Mouse (Mus musculus) mesoderm, embryonic 11.5 days (tissue): ENCODE results near the gene Pigz.
"Not testable (repeated sequence)": the region's sequence is repeated elsewhere in the genome, so short reads cannot be mapped to it uniquely, and the experiment has no call there.

Experiments
- DNase-seq: peaks from one replicate; pipeline ENCODE4 v3.0.0-alpha.2; 2012; ENCODE audit warnings: low read depth, low spot score

The Pigz gene

DNA sequence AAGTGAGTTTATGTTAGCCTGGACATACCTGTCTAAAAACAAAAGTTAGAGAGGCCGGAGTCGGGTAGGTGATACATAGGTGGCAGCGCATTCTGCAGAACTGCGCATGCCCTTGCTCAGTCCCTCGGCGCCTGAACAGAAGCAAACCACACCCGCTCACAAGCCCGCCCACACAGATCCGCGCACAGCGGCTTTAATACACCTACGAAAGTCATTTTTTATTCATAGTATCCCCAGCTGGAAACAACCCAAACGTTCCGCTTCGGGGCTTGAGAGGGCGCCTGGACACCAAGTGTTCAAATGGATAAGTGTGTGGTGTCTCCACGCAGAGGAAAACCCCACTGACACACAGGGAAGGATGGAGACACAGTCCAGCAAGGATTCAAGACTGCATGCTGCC is 2.3 kb upstream of the Pigz start:
- no peak for DNase-seq

- DNase-seq: peak; percentile 26
These were observed 1.4 kb upstream of the Pigz start for GRCm38 (mm10) chr16:31932255-31932654.

GRCm38 (mm10) chr16:31932840-31933697 is 582 bp upstream of the Pigz start:
- peak; percentile 96 for DNase-seq

DNA sequence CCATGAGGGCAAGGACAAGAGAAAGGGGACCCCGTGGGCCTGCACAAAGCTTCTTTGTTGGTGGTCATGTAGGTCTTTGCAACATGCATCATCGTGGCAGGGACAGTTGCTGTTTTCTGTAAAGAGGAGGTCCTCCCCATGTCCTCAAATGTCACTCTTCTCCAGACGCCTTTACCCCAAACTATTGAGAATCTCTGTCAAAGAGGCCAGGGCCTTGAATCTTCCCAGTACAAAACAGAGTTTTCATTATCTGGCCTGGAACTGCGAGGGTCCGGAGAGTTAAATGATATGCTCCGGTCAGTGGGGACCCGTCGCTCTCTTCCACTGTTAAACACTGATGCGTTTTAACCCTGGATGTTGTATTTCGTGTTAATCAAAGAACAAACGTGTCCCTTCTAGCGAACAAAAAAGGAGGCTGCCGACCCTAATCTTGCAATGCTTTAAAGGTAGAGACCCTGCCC is 929 bp downstream of the Pigz start:
- no peak for DNase-seq

DNA sequence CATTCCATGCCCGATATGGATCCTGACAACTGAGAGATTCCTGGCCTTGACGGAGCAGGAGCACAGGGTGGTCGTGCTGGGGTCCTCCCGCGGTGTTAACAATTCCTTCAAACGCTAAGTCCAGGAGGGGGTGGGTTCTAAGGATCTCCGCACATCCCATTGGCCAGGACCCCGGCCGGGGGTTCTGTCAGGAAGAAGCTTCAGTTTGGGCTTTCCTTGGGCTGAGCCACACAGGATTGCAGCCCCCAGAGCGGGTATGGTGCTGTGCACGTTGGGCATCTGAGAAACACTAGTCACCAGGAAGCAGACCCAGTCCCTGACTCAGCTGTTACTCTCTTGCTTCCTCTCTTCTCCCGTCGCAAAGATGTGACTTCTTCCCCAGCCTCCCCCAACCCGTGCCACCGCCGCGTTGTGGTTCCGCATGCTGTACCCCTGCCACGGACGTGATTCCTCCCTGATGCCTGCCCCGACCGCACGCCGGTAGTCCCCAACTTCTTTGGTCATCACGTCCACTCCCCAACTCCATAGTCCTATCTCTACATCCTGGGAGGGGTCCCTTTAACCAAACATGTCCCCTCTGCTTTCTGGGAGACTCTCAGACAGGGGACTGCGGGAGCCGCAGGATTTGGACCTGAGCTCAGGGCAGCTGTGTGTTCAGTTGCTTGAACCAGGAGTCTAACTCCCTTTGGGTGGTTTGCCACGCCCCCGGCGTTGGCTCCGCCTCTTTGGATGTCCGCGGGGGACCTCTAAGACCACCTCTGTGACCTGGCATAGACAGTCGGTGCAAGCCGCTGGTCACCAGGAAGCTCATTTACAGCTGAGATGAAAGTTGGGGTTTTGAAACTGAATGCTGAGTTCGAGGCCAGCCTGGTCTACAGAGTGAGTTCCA is 1.7 kb downstream of the Pigz start:
- DNase-seq: peak; percentile 28

DNA sequence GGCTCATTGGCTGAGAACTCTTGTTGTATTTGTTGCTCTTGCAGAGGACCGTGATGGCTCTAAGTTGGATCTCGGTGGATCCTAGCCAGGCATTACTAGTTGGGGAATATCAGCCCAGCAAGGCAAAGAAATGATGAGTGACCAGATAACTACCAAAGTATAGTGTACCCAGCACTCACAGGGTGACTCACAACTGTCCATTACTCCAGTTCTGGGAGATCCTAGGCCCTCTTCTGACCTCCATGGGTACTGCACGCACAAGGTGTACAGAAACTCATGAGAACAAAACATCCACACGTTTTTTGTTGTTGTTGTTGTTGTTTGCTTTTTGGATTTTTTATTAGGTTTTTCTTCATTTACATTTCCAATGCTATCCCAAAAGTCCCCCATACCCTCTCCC is 2.9 kb downstream of the Pigz start:
- no peak for DNase-seq

GRCm38 (mm10) chr16:31938856-31939255 is 5.2 kb downstream of the Pigz start:
- no peak for DNase-seq

- no peak for DNase-seq
These were observed 6.9 kb downstream of the Pigz start for GRCm38 (mm10) chr16:31940586-31940985.

GRCm38 (mm10) chr16:31943980-31944379 is 10.3 kb downstream of the Pigz start:
- DNase-seq: peak; percentile 75

DNA sequence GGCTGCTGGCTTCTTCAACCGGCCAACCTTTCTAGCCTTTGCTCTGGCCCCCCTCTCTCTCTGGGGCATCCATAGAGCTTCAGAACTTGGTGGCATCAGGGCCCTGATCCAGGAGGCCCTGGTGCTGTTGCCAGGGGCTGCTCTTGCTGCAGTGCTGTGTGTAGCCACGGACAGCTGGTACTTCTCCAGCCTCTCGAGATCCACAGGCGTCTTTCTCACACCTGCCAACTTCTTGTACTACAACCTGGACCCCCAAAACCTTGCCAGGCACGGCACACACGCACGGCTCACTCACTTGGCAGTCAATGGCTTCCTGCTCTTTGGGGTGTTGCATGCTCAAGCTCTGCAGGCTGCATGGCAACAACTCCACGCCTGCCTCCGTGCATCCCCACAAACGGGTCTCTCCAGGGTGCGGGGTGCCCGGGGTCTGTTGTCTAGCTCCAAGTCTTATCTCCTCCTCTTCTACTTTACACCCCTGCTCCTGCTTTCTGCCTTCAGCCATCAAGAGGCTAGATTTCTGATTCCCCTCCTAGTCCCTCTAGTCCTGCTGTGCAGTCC is 11.1 kb downstream of the Pigz start:
- DNase-seq: no peak

DNA sequence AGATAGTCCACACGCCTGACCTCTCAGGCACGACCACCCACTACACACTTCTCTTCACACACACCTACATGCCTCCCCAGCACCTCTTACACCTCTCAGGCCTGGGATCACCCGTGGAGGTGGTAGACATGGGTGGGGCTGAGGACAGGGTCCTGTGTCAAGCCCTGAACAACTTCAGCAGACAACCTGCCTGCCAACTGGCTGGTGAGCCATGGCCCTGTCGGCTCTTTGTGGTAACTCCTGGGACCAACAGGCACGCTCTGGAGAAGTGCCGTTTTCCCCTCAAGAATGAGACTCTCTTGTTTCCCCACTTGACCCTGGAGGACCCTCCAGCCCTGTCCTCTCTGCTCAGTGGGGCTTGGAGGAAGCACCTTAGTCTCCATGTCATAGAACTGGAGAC is 11.7 kb downstream of the Pigz start:
- DNase-seq: no peak

- DNase-seq: not testable (repeated sequence)
These were observed 12.3 kb downstream of the Pigz start for GRCm38 (mm10) chr16:31945986-31946385.

DNA sequence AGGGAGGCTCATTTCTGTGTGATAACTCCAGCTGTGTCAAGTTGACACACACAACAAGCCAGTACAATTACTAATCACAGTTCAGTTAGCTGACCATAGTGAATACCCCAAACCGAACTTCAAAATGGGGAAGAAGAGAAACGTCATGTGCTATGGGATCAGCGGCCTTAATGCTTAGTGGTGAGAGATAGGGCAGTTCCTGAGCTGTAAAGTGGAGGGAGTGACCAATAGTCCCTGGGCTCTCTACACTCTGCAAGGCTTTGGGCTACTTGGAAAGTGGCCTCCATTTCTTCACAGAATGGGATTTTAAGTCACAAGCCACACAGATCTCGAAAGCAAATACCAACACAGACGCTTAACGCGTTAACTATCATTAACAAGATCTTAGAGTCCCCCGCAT is 13.7 kb downstream of the Pigz start:
- no peak for DNase-seq

DNA sequence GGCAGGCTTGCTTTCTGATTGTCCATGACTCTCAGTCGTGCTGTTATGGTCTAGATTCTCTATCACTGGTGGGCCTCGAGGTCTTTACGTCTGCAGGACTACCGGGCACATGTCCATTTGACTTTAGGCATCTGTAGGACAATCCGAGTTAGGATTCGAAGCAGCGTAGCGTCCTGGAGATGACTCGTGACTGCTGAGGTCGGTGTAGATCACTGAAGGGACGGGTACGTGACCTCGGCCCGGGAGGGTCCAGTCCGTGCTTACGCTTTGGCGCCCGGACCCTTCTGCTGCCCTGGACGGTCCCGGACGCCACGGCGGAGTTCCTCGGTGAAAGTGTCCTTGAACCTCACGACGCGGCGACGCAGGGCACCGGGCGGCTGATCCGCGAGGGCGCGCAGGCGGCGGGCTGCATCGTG is 14.3 kb downstream of the Pigz start:
- no peak for DNase-seq

- peak; percentile 96 for DNase-seq
These were observed 14.7 kb downstream of the Pigz start, which contains the start of the genes 0610012G03Rik and Ncbp2 for GRCm38 (mm10) chr16:31948345-31948774. Gene 0610012G03Rik (minus strand): TSS chr16:31948494. Gene Ncbp2 (plus strand): TSS chr16:31948513.

GRCm38 (mm10) chr16:31963224-31963623 is 29.6 kb downstream of the Pigz start:
- no peak for DNase-seq

DNA sequence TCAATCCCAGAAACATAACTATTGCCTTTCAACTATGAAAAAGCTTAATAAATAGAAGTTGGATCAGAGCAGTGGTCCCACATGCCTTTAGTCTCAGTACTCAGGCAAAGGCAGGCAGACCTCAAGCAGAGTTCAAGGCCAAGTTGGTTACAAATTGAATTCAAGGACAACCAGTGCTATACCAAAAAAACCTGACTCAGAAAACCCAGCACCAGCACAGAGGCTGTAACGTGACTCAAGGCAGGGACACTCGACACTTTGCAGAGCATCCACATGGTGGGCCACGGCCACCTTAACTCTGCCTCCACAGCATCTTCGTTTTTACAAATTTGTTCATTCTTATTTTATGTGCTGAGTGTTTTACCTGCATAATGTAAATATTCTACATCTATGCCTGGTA is 41.6 kb downstream of the Pigz start:
- DNase-seq: no peak

GRCm38 (mm10) chr16:31979501-31979900 is 45.9 kb downstream of the Pigz start:
- no peak for DNase-seq

DNA sequence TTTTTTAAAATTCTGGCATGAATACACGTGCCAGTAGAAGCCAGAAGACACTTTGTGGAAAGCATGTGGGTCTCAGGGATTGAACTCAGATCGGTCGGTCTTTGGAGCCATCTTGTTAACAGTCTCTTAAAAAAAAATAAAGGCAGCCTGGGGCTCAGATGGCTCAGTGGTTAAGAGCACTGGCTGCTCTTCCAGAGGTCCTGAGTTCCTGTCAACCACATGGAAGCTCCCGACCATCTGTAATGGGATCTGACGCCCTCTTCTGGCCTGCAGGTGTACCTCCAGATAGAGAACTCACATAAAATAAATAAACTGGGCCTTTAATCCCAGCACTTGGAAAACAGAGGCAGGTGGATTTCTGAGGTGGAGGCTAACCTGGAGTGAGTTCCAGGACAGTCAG is 47.3 kb downstream of the Pigz start:
- no peak for DNase-seq

DNA sequence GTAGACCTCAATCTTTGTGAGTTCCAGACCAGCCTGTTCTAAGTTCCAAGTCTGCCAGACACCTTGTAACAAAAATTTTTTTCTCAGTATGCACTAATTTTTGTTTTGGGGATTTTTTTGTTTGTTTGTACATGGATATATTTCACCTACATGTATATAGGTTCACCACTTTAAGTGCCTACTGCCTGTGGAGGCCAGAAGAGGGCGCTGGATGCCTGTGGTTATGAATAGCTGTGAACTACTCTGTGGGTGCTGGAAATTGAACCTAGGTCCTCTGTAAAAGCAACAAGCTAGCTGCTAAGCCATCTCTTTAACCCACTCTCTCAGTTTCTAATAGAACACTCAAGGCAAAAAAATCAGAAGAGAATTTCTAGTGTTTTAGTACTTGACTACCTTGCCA is 58.4 kb downstream of the Pigz start:
- no peak for DNase-seq

GRCm38 (mm10) chr16:31993195-31993594 is 59.5 kb downstream of the Pigz start:
- no peak for DNase-seq

DNA sequence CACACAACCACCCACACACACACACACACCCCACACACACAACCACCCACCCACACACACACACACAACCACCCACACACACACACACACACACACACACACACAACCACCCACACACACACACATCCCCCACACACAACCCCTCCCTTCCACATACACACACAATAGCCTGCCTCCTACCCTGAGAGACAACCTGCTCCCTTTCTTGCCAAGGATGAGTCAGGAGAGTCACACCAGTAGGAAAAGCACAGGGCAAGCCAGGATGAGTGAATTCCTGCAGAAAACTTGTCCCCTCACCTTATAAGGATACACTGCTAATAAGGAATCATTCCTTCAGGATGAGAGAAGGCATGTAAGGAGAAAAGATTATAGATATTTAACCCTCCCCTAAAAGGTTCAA is 60.3 kb downstream of the Pigz start:
- DNase-seq: no peak
